Mouse (Mus musculus) erythroblast, embryonic 14.5 days (primary cell): ENCODE measurements around the gene Spns2.

Source experiments
- GATA1 ChIP-seq: IDR thresholded peaks from 2 replicates; pipeline ENCODE4 v1.6.1; 2012; ENCODE audit warnings: low read length, inconsistent platforms, mixed read lengths
- TAL1 ChIP-seq: IDR thresholded peaks from 3 replicates; pipeline ENCODE4 v1.6.1; 2012; ENCODE audit warnings: low read length, inconsistent platforms, mixed read lengths

DNA sequence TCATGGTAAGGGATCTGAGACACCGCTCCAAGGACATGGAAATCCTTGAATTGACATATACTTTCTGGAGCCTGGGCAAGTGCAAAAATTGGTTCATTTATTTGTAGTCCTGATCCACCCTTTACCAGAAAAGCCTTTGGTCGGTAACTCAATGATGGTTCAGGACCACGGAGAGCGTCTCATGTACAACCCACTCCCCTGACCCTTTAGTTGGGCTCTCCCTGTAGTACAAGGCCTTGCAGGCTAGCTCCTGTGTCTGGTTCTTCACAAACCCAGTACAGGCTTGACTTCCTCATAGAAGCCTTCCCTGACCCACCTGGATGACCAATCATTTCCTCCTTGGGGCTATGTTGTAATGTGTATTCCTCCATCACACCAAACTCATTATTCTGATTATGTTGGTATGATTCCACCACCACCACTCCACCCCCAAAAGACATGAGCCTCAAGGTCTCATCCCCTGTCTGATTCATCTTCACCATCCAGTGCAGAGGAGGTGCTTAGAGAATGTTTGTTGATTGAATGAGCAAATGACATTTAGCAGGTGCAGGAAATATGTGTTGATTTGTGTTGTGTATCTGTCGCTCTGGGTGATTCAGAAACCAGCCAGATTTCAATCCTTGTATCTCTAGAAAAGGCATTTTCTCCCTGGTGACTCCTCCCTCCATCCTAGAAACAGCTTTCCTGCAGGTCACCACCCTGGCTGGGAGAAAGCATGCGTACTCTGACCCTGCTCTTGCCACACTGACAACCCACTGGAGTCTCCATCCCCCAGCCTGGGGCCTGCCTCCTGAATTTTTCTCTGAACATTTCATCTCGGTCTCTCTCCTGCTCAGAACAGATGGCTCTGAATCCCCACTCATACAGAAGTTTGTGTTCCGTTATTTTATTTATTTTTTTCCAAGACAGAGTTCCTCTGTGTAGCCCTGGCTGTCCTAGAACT lies 4.6 kb upstream of the Spns2 start:
- TF ChIP-seq TAL1: no peak
- no peak for TF ChIP-seq GATA1
